Mouse (Mus musculus): ENCODE measurements at regions not wholly inside any gene's neighbourhood (a gene's known extent, or its start where the extent isn't known, plus 50 kb on each side); places are given as distances from the start of the nearest gene placed in this dataset.

GRCm38 (mm10) chr13:102352073-102352854 is 341.1 kb upstream of the Cd180 start:
- no peak for DNase-seq (ENCODE audit: extremely low spot score, low spot score)

- DNase-seq (ENCODE audit: extremely low spot score, low spot score) = no peak
Measured at GRCm38 (mm10) chr13:102355569-102355968, 337.8 kb upstream of the Cd180 start.

GRCm38 (mm10) chr13:102372451-102373082 is 320.8 kb upstream of the Cd180 start:
- no peak for DNase-seq (ENCODE audit: extremely low spot score, low spot score)

GRCm38 (mm10) chr13:102380667-102381066 is 312.7 kb upstream of the Cd180 start:
- DNase-seq (ENCODE audit: extremely low spot score, low spot score) = no peak

GRCm38 (mm10) chr13:102391911-102392310 is 301.4 kb upstream of the Cd180 start:
- no peak for DNase-seq (ENCODE audit: extremely low spot score, low spot score)

GRCm38 (mm10) chr13:102392868-102393661 is 300.3 kb upstream of the Cd180 start:
- DNase-seq (ENCODE audit: extremely low spot score, low spot score) = no peak

GRCm38 (mm10) chr13:102393662-102393970 is 299.7 kb upstream of the Cd180 start:
- DNase-seq (ENCODE audit: extremely low spot score, low spot score) = no peak

GRCm38 (mm10) chr13:102394057-102394456 is 299.3 kb upstream of the Cd180 start:
- no peak for DNase-seq (ENCODE audit: extremely low spot score, low spot score)

- DNase-seq (ENCODE audit: extremely low spot score, low spot score) = no peak
Measured at GRCm38 (mm10) chr13:102397411-102397810, 295.9 kb upstream of the Cd180 start.

GRCm38 (mm10) chr13:102411840-102412239 is 281.5 kb upstream of the Cd180 start:
- no peak for DNase-seq (ENCODE audit: extremely low spot score, low spot score)

GRCm38 (mm10) chr13:102434372-102434954 is 258.9 kb upstream of the Cd180 start:
- no peak for DNase-seq (ENCODE audit: extremely low spot score, low spot score)

GRCm38 (mm10) chr13:102442676-102443075 is 250.7 kb upstream of the Cd180 start:
- DNase-seq (ENCODE audit: extremely low spot score, low spot score) = no peak

- no peak for DNase-seq (ENCODE audit: extremely low spot score, low spot score)
Measured at GRCm38 (mm10) chr13:102447310-102447709, 246.0 kb upstream of the Cd180 start.

- no peak for DNase-seq (ENCODE audit: extremely low spot score, low spot score)
Measured at GRCm38 (mm10) chr13:102449416-102450121, 243.8 kb upstream of the Cd180 start.

- no peak for DNase-seq (ENCODE audit: extremely low spot score, low spot score)
Measured at GRCm38 (mm10) chr13:102451176-102451575, 242.2 kb upstream of the Cd180 start.

GRCm38 (mm10) chr13:102458711-102459110 is 234.6 kb upstream of the Cd180 start:
- DNase-seq (ENCODE audit: extremely low spot score, low spot score) = no peak

GRCm38 (mm10) chr13:102463993-102464392 is 229.4 kb upstream of the Cd180 start:
- DNase-seq (ENCODE audit: extremely low spot score, low spot score) = no peak

- no peak for DNase-seq (ENCODE audit: extremely low spot score, low spot score)
Measured at GRCm38 (mm10) chr13:102481906-102482305, 211.5 kb upstream of the Cd180 start.

- DNase-seq (ENCODE audit: extremely low spot score, low spot score) = no peak
Measured at GRCm38 (mm10) chr13:102482451-102482850, 210.9 kb upstream of the Cd180 start.

GRCm38 (mm10) chr13:102487416-102488097 is 205.8 kb upstream of the Cd180 start:
- DNase-seq (ENCODE audit: extremely low spot score, low spot score) = no peak

- DNase-seq (ENCODE audit: extremely low spot score, low spot score) = no peak
Measured at GRCm38 (mm10) chr13:102491370-102491769, 202.0 kb upstream of the Cd180 start.

Data from neural tube, embryonic 10.5 days (tissue).